Mouse (Mus musculus): ENCODE results near the gene Spata25.

DNA sequence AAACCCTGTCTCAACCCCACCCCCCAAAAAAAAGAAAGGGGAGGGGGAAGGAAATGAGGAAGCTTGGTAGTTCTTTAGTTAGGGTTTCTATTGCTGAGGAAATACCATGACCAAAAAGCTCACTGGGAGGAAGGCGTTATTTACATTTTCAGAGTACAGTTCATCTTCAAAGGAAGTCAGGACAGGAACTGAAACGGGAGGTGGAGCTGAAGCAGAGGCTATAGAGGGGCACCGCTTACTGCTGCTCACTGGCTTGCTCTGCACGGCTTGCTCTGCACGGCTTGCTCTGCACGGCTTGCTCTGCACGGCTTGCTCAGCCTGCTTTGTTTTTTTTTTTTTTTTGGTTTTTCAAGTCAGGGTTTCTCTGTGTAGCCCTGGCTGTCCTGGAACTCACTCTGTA is 40.2 kb upstream of the Spata25 start:
- TF ChIP-seq ZC3H11A (IDR thresholded peaks at IDR 0.05; ENCODE audit: borderline replicate concordance, low read depth, low read length) (no peak), CHD2 (IDR thresholded peaks at IDR 0.05; ENCODE audit: low read depth, low read length) (no peak)

Measured in ES-E14 (cell line).